Mouse (Mus musculus) mesoderm, embryonic 11.5 days (tissue): ENCODE measurements at regions not wholly inside any gene's neighbourhood (a gene's known extent, or its start where the extent isn't known, plus 50 kb on each side); places are given as distances from the start of the nearest gene placed in this dataset.

ENCODE experiments used
- DNase-seq: peaks from one replicate; pipeline ENCODE4 v3.0.0-alpha.2; 2012; ENCODE audit warnings: low read depth, low spot score

DNA sequence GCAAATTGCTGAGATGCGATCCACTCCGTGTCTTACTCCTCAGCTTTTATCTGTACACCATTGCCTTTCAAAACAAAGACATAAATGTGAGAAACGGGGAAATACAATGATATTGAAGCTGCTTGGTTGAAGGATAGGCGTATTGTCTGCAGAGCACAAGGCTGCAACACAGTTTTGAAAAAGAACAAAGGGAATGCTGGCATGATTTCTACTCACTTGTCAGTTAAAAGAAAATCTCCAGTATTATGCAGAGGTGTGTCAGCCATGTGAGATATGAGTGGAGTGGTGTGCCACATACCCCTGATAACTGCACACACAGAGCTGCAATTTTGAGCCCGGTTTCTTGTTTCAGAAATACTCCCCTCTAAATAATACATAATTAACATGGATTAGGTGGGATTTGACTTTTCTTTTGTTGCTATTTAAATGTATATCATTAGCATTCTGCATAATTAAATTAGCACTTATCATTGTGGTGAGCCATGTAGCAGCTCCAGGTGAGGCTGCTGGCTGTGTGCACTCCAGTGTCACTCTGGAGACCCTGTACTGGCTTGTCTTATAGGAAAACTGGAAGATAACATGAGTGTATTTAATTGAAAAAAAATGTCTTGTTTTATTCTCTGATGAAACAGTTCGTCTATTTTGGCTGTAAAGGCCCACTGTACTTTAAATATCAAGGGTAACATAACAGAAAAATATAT lies 133.2 kb upstream of the Flrt2 start:
- no peak for DNase-seq

DNA sequence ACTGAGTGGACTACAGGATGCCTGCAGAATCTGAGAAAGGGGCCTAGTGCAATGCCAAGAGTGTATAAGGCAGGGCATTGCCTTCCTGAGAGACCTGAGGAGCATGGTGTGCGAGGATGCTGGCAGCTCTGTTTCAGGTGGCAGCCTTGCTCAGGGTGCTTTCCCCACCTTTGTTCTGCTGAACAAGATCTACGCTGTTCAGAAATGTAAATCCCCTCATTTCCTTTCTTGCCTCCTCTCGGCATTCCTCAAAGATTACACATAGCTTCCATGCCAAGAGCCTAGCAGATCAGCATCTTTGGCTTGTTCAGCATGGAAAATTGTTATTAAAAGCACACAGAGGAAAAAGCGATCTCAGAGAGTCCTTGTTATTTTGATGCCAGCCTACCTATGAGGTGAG lies 128.6 kb upstream of the Flrt2 start:
- DNase-seq, result no peak

DNA sequence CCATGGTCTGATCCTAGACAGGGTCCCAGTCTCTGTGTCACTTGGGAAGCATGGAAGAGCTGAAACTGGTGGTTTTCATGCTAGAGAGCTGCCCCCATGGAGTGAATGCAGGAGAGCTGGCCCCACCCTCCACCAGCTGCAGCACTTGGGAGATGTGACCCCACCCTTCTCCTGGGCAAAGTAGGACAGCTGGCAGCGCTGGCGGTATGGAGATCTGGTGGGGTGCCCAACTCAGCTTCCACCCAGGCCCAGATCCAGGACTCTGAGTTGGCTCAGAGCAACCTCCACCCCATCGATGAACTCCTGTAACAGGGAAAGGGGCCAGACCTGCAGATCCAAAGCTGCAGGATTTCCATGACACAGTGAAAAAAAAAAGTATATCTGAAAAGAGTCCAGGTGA lies 115.3 kb upstream of the Flrt2 start:
- DNase-seq, result no peak

DNA sequence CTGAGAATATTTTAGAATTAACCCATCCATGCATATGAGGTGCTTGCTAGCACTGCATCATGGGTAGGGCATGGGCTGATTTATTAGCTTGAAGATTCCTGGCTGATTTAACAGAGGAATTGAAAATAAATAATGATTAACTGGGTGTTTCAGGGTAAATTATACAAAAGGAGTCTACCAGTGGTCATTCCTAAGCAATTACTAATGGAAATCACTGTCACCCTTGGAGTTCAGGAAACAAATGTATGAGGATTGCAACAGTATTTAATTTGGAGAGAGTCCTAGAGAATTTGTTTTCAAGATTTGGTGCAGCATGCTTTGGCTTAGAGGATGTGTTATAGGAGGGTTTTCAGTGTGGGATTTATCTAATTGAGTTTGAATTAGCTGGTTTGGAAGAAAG lies 103.0 kb upstream of the Flrt2 start:
- DNase-seq, result no peak

DNA sequence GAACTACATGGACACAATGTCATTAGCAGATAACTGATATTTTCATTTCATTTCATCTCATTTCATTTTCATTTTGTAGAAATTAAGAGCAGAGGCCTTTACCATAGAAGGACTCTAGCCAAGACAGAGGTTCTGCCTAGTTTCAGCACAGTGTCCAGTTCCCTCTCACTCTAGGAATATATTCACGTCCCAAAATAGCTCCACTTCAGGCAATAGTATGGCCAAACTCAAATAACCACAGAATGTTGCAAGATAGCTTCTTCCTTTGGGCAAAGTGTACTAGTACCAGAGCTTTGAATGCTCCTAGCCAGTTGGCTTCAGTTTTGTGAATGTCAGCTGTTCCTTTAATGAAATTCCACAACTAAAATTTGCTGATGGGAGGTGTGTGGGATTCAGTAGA lies 72.7 kb upstream of the Flrt2 start:
- no peak for DNase-seq

DNA sequence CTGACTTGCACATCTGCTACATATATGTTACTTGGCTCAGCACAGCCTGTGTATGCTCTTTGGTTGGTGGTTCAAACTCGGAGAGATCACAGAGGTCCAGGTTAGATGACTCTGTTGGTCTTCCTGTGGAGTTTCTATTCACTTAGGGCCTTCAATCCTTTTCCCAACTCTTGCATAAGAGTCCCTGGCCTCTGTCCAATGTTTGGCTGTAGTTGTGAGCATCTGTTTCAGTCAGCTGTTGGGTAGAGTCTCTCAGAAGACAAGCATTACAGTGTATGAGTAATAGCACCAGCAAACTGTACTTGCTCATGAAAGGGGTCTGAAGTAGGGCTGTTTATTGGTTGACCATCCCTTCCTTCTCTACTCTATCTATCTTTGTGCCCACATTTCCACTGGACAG lies 61.0 kb upstream of the Flrt2 start:
- DNase-seq, result no peak

DNA sequence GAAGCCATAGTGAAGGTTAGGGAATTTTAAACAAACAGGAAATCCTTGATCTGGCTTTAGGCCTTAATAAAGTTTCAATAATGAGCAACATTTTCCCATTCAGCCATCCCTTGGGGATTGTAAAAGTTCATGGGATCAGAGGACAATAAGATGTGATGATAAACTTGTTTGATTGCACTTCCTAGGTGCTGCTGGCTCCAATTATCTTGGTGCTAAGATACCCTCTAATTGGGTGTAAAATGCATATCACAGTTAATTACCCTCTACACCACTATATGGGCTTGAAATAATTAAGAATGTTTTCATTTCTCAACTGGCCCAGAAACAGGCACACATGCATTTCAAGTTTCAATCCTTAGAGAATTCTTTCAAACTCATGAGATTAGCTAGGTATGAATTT lies 55.4 kb upstream of the Flrt2 start:
- DNase-seq, result no peak

DNA sequence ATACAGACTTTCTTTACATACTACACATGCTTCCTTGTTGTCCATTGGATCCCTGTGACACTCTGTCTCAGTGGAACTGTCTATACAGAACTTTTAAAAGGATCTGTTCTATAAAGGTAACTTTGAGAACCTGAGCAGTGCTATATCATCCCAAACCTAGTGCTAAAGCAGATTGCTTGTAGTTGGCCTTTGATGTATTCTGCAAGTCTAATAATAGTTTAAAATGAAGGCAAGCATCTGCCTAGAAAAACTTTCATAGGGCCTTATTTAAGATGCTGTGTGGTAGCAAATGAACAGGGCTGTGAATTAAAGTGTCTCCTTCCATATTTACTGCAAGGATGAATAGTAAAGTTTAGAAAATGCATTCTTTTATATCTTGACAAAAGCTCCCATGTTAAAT lies 52.1 kb upstream of the Flrt2 start:
- DNase-seq, result no peak

DNA sequence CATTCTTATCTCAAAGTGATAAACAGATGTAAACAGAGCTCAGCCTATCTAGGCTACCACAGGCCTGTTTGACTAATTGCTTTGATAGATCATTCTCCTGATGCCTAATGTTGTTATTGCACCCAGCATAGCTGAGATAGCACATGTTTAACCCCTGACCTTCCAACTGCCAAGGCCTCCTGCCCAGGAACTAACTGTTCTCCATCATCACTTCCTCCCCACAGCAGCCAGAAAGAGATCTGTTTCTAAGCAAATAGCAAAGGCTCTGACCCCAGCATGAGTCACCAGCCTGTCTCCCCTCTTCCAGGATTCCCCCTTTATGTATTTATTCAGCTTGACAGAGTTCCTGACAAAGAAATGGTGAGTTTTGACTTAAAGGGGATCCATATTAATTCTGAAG lies 50.4 kb upstream of the Flrt2 start:
- peak; percentile 76 for DNase-seq
